Mouse (Mus musculus): Measurements from ENCODE around the gene Hivep3.

The Hivep3 gene

GRCm38 (mm10) chr4:119977817-119978491 lies 244.4 kb downstream of the Hivep3 start:
- no peak for DNase-seq (ENCODE audit: low read depth)

- no peak for DNase-seq (ENCODE audit: low read depth)
Measured at GRCm38 (mm10) chr4:119979238-119979829, 245.8 kb downstream of the Hivep3 start.

- DNase-seq (ENCODE audit: low read depth), result no peak
Measured at GRCm38 (mm10) chr4:119979918-119980317, 246.3 kb downstream of the Hivep3 start.

GRCm38 (mm10) chr4:119981047-119981720 lies 247.6 kb downstream of the Hivep3 start:
- DNase-seq (ENCODE audit: low read depth), result no peak

- DNase-seq (ENCODE audit: low read depth), result no peak
Measured at GRCm38 (mm10) chr4:119986065-119986464, 252.5 kb downstream of the Hivep3 start.

- no peak for DNase-seq (ENCODE audit: low read depth)
Measured at GRCm38 (mm10) chr4:119986580-119987291, 253.2 kb downstream of the Hivep3 start.

GRCm38 (mm10) chr4:119987376-119988087 lies 253.9 kb downstream of the Hivep3 start:
- no peak for DNase-seq (ENCODE audit: low read depth)

- no peak for DNase-seq (ENCODE audit: low read depth)
Measured at GRCm38 (mm10) chr4:119989031-119989693, 255.6 kb downstream of the Hivep3 start.

- DNase-seq (ENCODE audit: low read depth), result no peak
Measured at GRCm38 (mm10) chr4:119990346-119990745, 256.8 kb downstream of the Hivep3 start.

GRCm38 (mm10) chr4:119990841-119991240 lies 257.3 kb downstream of the Hivep3 start:
- no peak for DNase-seq (ENCODE audit: low read depth)

GRCm38 (mm10) chr4:119991758-119992157 lies 258.2 kb downstream of the Hivep3 start:
- no peak for DNase-seq (ENCODE audit: low read depth)

- peak; percentile 17 for DNase-seq (ENCODE audit: low read depth)
Measured at GRCm38 (mm10) chr4:119996377-119996776, 262.8 kb downstream of the Hivep3 start.

- no peak for DNase-seq (ENCODE audit: low read depth)
Measured at GRCm38 (mm10) chr4:119997351-119997750, 263.8 kb downstream of the Hivep3 start.

GRCm38 (mm10) chr4:119998911-119999310 lies 265.3 kb downstream of the Hivep3 start:
- no peak for DNase-seq (ENCODE audit: low read depth)

GRCm38 (mm10) chr4:120000881-120001280 lies 267.3 kb downstream of the Hivep3 start:
- DNase-seq (ENCODE audit: low read depth), result no peak

- no peak for DNase-seq (ENCODE audit: low read depth)
Measured at GRCm38 (mm10) chr4:120003006-120003405, 269.4 kb downstream of the Hivep3 start.

- DNase-seq (ENCODE audit: low read depth), result no peak
Measured at GRCm38 (mm10) chr4:120006046-120006445, 272.5 kb downstream of the Hivep3 start.

GRCm38 (mm10) chr4:120007889-120008288 lies 274.3 kb downstream of the Hivep3 start:
- no peak for DNase-seq (ENCODE audit: low read depth)

- no peak for DNase-seq (ENCODE audit: low read depth)
Measured at GRCm38 (mm10) chr4:120009151-120009550, 275.6 kb downstream of the Hivep3 start.

- no peak for DNase-seq (ENCODE audit: low read depth)
Measured at GRCm38 (mm10) chr4:120011788-120012187, 278.2 kb downstream of the Hivep3 start.

GRCm38 (mm10) chr4:120012891-120013290 lies 279.3 kb downstream of the Hivep3 start:
- no peak for DNase-seq (ENCODE audit: low read depth)
